Comparison of ENCODE assay signal across 12 mouse cellular contexts in the genomic region with DNA sequence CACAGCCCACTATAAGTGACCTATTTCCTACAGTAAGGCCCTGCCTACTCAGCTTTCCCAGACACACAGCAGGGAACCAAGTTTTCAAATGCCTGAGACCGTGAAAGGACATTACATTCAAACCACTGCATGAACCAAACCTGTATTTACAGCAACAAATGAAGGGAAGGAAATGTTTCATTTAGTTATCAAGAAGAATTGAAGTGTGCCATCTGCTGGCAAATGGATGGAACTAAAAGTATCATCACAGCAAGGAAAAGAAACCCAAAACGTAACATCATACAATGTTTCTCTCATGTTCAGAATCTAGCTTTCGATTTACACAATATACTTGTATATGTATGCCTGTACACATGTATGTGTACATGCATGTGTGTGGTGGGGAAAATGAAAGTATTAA. TPM values are rescaled to one million over a fixed set of nuclear protein-coding genes. Genes with fewer than 3 reads are reported as not detected.
A peak's percentile ranks its signal among the peaks of the same experiment; 100 is the strongest.
DNase-seq lines count a peak whose midpoint lies in the region; ATAC-seq lines count a peak whose summit lies in the region.
"Had no signal": no experiment of that assay in that cellular context is flagged by ENCODE, and none has a peak within 500 bp of the region (broad histone marks: within the 10 kb centered on the region; RNA-seq: fewer than 3 reads in every experiment).

No protein-coding gene starts in this region.

- H3K27ac ChIP-seq in embryonic facial prominence, embryonic 11.5 days (replicated peaks; ENCODE audit: low read depth, low read length) = no peak overlapping the region
- no peak overlapping the region for H3K27ac ChIP-seq in embryonic facial prominence, embryonic 10.5 days (replicated peaks)
- H3K27ac ChIP-seq: forebrain, embryonic 12.5 days; heart, embryonic 15.5 days had no signal

- no peaks in the 10 kb centered on the region for H3K27me3 ChIP-seq in embryonic facial prominence, embryonic 11.5 days (ENCODE audit: control insufficient read depth, insufficient read depth, low read length)
- no peaks in the 10 kb centered on the region for H3K27me3 ChIP-seq in embryonic facial prominence, embryonic 10.5 days (replicated peaks; ENCODE audit: low read depth, poor library complexity, severe bottlenecking)
- H3K27me3 ChIP-seq: forebrain, embryonic 12.5 days; heart, embryonic 15.5 days had no signal

- H3K4me3 ChIP-seq in embryonic facial prominence, embryonic 11.5 days (ENCODE audit: low read depth, low read length) = no peak overlapping the region
- no peak overlapping the region for H3K4me3 ChIP-seq in embryonic facial prominence, embryonic 10.5 days
- H3K4me3 ChIP-seq: forebrain, embryonic 12.5 days; heart, embryonic 15.5 days had no signal

- 67% methylated on average over 3 of the region's 3 CpGs for WGBS in embryonic facial prominence, embryonic 11.5 days
- 62% methylated on average over 3 of the region's 3 CpGs for WGBS in embryonic facial prominence, embryonic 10.5 days

- no peaks in the 10 kb centered on the region for H3K36me3 ChIP-seq in embryonic facial prominence, embryonic 11.5 days (replicated peaks; ENCODE audit: control insufficient read depth, insufficient read depth, low read depth, low read length)
- H3K36me3 ChIP-seq in embryonic facial prominence, embryonic 10.5 days (replicated peaks) = no peaks in the 10 kb centered on the region
- H3K36me3 ChIP-seq: forebrain, embryonic 12.5 days; heart, embryonic 15.5 days had no signal

- H3K4me1 ChIP-seq in embryonic facial prominence, embryonic 11.5 days (ENCODE audit: control insufficient read depth, insufficient read depth, low read length) = no peaks in the 10 kb centered on the region
- H3K4me1 ChIP-seq in embryonic facial prominence, embryonic 10.5 days = no peaks in the 10 kb centered on the region
- H3K4me1 ChIP-seq: forebrain, embryonic 12.5 days; heart, embryonic 15.5 days had no signal

- H3K9ac ChIP-seq in embryonic facial prominence, embryonic 11.5 days (replicated peaks; ENCODE audit: low read length) = no peak overlapping the region
- H3K9ac ChIP-seq: forebrain, embryonic 12.5 days; heart, embryonic 15.5 days had no signal

- no peak for ATAC-seq in embryonic facial prominence, embryonic 11.5 days (replicated peaks; ENCODE audit: insufficient number of reproducible peaks, low FRiP score, low TSS enrichment, low read depth)

- H3K4me2 ChIP-seq in embryonic facial prominence, embryonic 11.5 days (ENCODE audit: low read depth, low read length) = no peak overlapping the region
- H3K4me2 ChIP-seq: forebrain, embryonic 12.5 days; heart, embryonic 15.5 days had no signal

- no peaks in the 10 kb centered on the region for H3K9me3 ChIP-seq in embryonic facial prominence, embryonic 11.5 days (replicated peaks; ENCODE audit: control insufficient read depth, low read length)
- H3K9me3 ChIP-seq in embryonic facial prominence, embryonic 10.5 days = no peaks in the 10 kb centered on the region
- H3K9me3 ChIP-seq: forebrain, embryonic 12.5 days; heart, embryonic 15.5 days had no signal

- peak; percentile 63 for DNase-seq in embryonic facial prominence, embryonic 11.5 days (ENCODE audit: low spot score)
- DNase-seq in embryonic facial prominence, embryonic 10.5 days (ENCODE audit: low spot score) = no peak
- DNase-seq in layer of hippocampus, adult 18-20 months (ENCODE audit: low spot score in 2 of 2) = peak; percentile 0 to 23
- DNase-seq in layer of hippocampus, adult 9-11 months = no peak
- peak; percentile 18 for DNase-seq in Muller cell, postnatal 12 days (ENCODE audit: inconsistent ontology term)
- DNase-seq in lung, postnatal 10 days = peak; percentile 26
- no peak for DNase-seq in ovary, postnatal 10 days (ENCODE audit: low spot score)
- DNase-seq in thymus, postnatal 4 days = no peak

RNA-seq across cellular contexts. Expression of a gene that starts 44.9 kb away (rescaled TPM):
- 0.35 and 0.41 TPM in 2 replicates for polyA plus RNA-seq in embryonic facial prominence, embryonic 11.5 days (2014; fragmentation: Nextera tagmentation; extraction: Ambion mirVana)
- polyA plus RNA-seq in embryonic facial prominence, embryonic 10.5 days (2016; fragmentation: Nextera tagmentation; extraction: Ambion mirVana) = 0.31 and 0.49 TPM in 2 replicates
- total RNA-seq in layer of hippocampus, adult 18-20 months (2021) = under 1 TPM in 1 of 2 experiments, not detected in 1; 0.15 TPM
- polyA plus RNA-seq: forebrain, embryonic 12.5 days; small intestine, adult 2 months had no signal

RNA-seq across cellular contexts. Expression of a gene that starts 53.7 kb away (rescaled TPM):
- polyA plus RNA-seq in embryonic facial prominence, embryonic 11.5 days (2014; fragmentation: Nextera tagmentation; extraction: Ambion mirVana) = not detected in 2 replicates
- polyA plus RNA-seq in embryonic facial prominence, embryonic 10.5 days (2016; fragmentation: Nextera tagmentation; extraction: Ambion mirVana) = not detected in 2 replicates
- not detected for total RNA-seq in layer of hippocampus, adult 18-20 months (2021)
- polyA plus RNA-seq: forebrain, embryonic 12.5 days; heart, embryonic 15.5 days; limb, embryonic 11.5 days; small intestine, adult 2 months had no signal

Comparison
In these comparisons a context has a peak if more than half of its experiments do, and no peak if none do; other contexts are left out.
1. DNase-seq: peak in embryonic facial prominence, embryonic 11.5 days (single experiment), layer of hippocampus, adult 18-20 months (2 of 2), Muller cell, postnatal 12 days (single experiment) and lung, postnatal 10 days (single experiment); none in embryonic facial prominence, embryonic 10.5 days (single experiment), layer of hippocampus, adult 9-11 months (single experiment), ovary, postnatal 10 days (single experiment) and thymus, postnatal 4 days (single experiment).